Mouse (Mus musculus) lung, postnatal 36 days (tissue): ENCODE results near the gene Ginm1.

Experiments
- DNase-seq: peaks from one replicate; pipeline ENCODE4 v3.0.0; 2022; ENCODE audit warnings: mixed read lengths

Ginm1 gene

DNA sequence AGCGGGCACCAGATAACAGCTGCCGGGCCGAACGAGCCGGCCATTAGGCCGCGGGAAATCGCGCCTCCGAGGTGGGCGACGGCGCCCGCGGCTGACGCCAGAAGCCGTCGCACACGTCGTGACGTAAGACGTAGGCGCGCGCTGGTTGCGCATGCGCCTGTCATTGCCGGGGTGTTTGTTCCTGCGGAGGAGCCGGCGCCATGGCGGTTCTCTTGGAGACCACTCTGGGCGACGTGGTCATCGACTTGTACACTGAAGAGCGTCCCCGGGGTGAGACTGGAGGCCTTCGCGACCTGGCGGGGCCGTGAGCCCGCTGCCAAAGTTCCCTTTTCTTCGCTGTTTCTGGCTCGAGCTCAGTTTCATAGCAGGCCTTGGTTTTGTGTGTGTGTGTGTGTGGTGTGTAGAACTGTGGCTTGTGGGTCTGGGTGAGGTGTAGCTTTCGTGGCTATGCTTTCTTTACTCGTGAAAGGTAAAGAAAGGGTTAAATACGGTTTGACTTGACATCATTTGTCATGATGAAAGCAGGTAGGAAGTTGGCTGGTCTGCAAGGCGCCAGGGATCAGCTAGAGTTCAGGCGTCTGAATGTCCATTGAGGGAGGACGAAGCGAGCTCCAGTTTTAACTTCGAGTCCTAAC, at the start of gene Ginm1, which contains the start of gene Ppil4:
Gene Ginm1 (minus strand): TSS at position 74 of the 635 bp plus-strand sequence.
Gene Ppil4 (plus strand): TSS at position 141 of the 635 bp plus-strand sequence.
- peak; percentile 91 for DNase-seq

- peak; percentile 91 for DNase-seq
Measured at GRCm38 (mm10) chr10:7841571-7842080, 49.0 kb upstream of the Ginm1 start.

GRCm38 (mm10) chr10:7840785-7841184, 48.2 kb upstream of the Ginm1 start:
- no peak for DNase-seq

DNA sequence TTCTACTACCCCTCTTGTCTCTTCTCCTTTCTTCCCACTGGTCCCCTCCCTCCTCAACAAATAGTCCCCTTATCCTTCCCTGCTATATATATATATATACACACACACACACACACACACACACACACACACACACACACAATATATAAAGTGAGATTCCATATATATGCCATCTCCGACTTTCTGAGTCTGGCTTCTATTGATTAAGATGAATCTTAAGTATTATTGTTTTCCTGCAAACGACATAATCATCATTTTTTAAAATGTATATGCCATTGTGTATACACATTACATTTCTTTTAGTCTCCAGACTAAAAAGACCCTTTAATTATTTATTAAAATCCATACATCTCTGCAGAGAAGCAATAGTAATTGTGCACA, 47.7 kb upstream of the Ginm1 start:
- DNase-seq, result no peak

- peak; percentile 11 for DNase-seq
Measured at GRCm38 (mm10) chr10:7839551-7840352, 47.1 kb upstream of the Ginm1 start.

DNA sequence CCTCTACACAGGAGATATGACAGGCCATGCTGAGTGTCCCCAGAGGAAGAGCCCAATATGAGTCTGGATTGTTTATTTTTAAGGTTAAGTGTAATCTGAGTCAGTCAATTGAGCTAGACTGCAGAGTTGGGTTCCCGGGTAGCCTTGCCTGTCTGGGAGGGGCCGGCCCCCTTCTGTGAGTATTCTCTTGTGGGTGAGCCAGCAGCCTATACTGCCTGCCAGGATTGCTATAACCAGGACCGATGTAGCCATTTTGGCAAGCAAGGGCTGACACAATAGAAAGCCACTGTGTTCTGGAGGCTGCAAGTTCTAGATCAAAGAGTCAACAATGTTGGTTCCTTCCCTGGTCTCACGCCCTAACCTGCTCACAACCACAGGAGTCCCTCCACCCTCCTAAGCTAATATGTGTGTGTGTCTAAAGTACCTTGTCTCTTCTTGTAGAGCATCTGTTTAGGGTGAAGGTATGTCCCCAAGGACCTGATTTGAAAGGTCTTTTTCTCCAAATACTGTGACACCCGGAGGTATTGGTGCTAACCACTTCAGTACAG, 46.3 kb upstream of the Ginm1 start:
- DNase-seq, result no peak

- DNase-seq, result no peak
Measured at GRCm38 (mm10) chr10:7838036-7838435, 45.4 kb upstream of the Ginm1 start.

DNA sequence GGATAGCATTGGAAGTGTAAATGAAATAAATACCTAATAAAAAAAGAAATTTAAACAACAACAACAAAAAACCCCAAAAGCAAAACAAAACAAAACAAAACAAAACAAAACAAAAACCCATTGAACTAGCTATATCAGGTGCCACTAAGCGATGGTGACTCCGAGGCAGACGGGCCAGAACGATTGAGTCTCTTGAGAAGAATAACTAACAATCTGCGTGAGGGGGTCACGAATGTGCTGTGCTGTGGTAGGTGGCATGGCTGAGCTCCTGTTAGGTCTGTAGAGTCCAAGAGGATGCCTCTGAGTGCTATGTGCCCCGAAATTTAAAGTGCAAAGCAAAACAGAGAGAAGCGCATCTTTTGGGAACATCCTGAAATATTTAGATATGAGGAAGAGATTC, 44.8 kb upstream of the Ginm1 start:
- no peak for DNase-seq

GRCm38 (mm10) chr10:7836902-7837301, 44.3 kb upstream of the Ginm1 start:
- no peak for DNase-seq

DNA sequence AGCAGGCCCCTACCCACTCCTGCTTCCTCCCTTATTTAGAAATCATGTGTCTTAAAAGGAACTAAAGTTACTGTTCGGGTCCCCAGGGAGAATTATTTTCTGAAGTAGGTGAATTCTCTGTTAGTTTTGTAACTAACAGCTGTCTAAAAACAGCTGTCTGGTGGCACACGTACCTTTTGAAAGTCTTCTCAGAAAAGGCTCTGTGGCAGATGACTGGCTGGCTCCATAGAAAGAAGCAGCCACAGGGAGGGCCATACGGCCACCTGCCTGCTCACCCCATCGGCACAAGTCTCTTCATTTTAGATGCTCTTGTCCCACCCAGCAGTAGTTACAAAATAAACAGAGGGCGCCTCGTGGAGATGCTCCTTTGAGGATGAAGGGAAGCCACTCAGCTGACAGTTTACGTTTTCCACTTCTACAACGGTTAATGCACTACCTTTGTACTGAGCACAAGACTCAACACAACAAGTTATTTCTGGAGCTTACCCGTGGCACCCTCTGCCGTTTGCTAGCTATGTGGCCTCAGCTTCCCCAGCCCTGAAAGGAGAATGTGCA, 42.1 kb upstream of the Ginm1 start:
- no peak for DNase-seq

DNA sequence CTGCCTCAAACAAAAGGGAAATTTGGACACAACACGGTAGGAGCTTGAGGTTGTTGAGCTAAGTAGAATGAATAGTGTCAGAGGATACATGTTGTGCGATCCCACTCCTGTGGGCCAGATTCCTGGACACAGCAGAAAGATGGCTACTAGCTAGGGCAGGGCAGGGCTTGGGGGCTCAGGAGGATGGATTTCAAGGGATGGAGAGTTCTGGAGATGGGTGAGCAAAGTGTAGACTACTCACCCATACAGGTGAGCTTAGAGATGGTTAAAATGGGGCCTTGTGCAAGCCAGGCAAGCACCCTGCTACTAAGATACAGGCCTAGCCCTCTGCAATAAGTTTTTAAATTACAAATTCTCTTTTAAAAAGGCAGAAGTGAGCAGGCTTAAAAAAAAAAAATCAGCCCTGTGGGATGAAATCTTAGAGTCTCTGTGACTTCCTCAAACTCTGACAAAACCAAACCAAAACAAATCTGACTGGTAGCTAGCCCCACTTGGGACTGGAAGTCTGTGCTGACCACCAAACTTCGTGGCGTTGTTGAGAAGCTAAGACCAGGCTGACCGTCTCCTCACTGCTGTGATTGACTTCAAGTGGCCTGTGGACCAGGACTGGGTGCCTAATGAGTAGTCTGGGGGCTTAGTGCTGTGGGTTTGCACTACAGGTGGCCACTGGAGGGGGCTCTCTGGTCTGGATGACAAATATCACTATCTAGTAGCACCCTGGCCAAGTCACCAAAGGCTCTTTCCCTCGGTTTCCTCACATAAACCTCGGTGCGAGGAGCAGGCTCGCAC, 40.9 kb upstream of the Ginm1 start:
- peak; percentile 26 for DNase-seq

DNA sequence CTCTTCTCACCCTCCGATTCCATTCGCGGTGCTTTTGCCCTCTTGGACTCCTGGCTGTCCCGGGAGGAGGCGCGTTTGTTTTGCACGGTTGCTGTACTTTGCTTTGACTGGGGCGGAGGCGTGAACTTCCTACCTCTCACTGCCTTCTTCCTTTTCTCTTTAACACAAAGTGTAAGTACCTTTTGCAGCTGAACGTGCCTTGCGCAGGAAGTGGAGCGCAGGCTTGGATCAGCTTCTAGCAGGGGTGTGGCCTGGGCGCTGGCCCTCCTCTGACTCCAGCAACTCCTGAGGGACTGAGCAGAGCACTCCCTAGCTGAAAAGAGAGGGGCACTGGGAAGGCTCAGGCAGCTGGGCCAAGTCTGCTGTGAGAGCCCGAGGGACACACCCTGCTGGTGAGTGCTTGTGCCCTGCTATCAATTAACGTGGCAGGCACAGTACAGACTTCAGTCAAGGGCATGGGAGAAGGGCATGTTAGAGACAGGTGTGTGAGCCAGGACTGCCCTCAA, 39.6 kb upstream of the Ginm1 start, which contains the start of gene Zc3h12d:
Gene Zc3h12d (plus strand): TSS at position 300 of the 506 bp plus-strand sequence.
- peak; percentile 72 for DNase-seq

DNA sequence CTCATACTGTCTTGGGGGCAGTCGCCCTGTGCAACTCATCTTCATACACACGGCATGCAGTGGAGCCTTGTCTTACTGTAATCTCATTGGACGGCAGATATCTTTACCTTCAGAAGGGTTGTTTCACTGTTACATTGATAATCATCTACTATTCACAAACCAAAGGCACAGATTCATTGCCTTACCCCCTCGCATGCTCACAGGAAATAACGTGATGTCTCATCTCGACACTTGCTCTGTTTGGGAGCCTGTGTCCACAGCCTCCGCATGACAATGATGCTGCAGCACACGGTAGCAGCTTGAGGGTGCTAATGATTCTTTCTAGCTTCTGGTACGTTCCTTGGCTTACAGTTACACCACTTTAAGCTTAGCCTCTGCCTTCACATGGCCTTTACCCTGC, 33.5 kb upstream of the Ginm1 start:
- no peak for DNase-seq

- peak; percentile 12 for DNase-seq
Measured at GRCm38 (mm10) chr10:7825281-7825665, 32.6 kb upstream of the Ginm1 start.

GRCm38 (mm10) chr10:7824663-7825280, 32.1 kb upstream of the Ginm1 start:
- DNase-seq, result peak; percentile 24

- no peak for DNase-seq
Measured at GRCm38 (mm10) chr10:7821981-7822380, 29.4 kb upstream of the Ginm1 start.

DNA sequence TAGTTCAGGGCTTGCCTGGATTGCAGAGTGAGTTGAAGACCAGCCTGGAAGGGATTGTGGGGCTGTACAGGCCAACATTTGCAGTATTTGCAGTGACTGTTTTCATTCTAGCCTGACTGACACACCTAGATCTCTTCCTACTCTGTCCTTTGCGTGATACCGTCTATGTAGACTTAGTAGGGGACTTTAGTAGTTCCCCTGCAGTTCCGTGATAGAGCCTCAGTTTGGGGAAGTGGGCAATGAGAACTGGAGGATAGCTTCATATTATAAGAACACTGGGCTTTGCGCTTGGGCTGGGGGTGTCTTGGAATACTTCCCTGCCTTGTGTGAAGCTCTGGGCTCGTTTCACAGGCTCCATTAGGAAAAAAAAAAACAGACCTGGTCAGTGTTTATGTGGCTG, 27.5 kb upstream of the Ginm1 start:
- no peak for DNase-seq

DNA sequence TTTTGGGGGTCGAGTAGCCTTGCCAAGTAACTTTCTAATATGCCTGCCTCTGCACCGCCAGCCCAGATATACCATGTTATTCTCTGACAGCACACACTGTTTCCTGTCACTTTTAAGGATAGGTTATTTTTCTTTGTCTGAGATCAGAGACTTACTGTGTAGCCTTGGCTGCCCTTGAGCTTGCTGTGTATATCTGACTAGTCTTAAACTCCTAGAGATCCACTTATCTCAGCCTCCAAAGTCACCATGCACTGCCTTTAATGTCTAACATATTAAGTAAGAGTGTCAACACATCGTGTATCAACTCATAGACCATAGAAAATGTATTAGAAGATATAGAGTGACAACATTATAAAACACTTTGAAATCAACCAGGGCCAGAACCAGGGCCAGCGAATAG, 27.0 kb upstream of the Ginm1 start:
- DNase-seq, result no peak

DNA sequence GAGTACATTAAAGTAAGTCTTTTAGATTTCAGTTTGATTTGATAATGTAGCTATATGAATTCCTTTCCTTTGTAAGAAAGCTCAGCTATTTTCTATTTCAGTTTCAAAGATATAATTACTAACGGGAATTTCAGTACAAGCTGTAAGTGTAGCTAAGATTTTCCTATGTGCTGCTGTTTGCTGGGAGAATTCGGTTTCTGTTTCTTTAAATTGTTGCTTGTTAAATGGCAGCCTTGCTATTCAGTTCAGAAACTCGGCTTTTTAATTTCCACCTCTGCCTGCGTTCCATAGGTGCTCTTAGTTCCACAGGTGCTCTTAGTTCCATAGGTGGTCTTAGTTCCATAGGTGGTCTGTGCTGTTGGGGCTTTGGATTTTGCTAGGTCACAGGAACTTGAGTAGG, 26.5 kb upstream of the Ginm1 start:
- no peak for DNase-seq

- DNase-seq, result no peak
Measured at GRCm38 (mm10) chr10:7818676-7819075, 26.1 kb upstream of the Ginm1 start.

DNA sequence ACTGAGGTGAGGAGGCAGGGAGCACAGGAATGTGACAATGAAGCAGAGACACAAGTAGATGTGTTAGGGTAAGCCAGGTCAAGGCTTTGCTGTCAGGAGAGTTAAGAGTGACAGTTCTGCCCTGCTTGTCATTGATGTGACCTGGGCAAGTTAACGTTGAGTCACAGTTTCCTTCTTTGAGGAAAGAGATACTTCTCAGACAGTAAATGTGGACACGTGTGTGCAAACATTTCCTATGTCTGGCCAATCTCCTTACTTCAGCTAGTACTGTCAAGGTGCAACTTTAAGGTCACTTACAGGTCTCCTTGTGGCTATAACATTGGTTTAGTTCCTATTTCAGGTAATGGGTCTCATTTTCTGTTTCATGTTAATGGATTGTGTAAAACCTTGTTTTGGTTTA, 23.9 kb upstream of the Ginm1 start:
- DNase-seq, result no peak

GRCm38 (mm10) chr10:7809937-7810336, 17.3 kb upstream of the Ginm1 start:
- peak; percentile 82 for DNase-seq
